Mouse (Mus musculus) urinary bladder, postnatal 25 days (tissue): ENCODE measurements around the gene Cfhr2.
"Not testable (repeated sequence)": the region's sequence is repeated elsewhere in the genome, so short reads cannot be mapped to it uniquely, and the experiment has no call there.

ENCODE experiments used
- DNase-seq: peaks from one replicate; pipeline ENCODE4 v3.0.0; 2022; ENCODE audit warnings: low spot score

Cfhr2 gene

DNA sequence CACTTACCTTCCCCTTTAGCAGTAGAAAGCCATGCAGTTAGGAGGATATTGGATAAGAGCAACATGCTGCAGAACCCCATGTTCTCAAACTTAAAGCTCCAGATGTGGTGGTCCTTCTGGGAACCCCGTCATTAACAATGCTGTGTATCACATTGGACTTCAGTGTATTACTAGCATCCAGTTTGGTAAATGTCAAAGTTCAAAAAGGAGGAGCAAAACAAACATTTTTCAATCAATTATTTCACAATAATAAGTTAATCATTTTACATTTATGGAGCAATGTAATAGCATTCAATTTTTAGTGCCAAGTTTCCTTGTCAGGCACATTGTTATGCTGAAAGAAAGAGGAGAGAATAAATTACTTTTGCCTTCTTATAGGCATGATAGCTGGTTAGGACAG, at the start of gene Cfhr2:
TSS of gene Cfhr2 (minus strand) at position 155 of the 400 bp plus-strand sequence.
- no peak for DNase-seq

DNA sequence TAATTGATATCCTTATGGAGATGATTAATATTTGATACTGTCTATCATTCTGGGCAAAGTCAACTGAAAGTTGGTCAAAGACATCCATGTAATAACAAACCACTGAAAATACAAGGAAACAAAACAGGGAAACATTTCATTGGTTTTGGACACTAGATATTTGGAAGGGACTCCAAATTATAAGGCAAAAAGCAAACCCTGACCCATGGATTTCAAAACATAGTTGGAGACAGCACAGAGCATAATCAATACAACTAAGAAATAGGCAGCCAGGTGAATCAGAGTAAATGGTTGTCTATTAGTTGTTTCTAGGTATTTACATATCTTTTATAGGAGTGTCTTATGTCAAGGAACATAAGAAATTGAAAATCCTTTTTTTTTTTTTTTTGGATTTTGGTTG, 5.2 kb upstream of the Cfhr2 start:
- DNase-seq = no peak

DNA sequence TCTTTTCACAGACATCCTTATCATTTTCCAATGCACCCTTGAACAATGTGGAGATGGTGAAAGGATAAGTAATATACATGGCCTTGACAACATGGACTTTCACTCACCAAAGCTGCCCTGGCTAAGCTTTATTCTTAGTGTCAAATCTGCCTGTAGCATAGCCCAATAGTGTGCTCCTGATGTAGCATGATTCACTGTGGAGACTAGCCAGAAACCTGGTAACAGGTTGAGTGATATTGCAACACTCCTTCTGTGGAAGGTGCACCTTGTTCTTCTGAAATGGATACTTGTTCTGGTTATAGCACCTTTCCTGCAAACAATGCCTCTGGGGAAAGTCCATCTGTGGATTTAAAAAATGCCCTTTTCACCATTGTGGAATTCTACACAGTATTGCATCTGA, 1.7 kb upstream of the Cfhr2 start:
- no peak for DNase-seq

DNA sequence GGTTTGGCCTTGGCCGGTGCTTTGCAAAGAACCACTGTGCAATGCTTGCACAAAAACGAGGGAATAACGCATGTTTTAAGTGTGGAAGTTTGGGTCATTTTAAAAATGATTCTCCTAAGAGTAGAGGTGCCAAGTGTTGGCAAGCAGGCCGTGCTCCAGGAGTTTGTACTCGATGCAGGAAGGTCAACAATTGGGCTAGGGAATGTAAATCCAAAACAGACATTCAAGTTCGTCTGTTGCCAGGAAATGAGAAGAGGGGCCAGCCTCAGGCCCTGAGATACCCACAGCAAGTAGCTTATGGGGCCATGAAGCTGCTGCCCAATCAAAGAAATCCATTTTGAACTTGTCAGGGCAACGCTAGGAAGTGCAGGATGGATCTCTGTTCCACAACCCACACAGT, 18.8 kb downstream of the Cfhr2 start:
- DNase-seq = no peak

DNA sequence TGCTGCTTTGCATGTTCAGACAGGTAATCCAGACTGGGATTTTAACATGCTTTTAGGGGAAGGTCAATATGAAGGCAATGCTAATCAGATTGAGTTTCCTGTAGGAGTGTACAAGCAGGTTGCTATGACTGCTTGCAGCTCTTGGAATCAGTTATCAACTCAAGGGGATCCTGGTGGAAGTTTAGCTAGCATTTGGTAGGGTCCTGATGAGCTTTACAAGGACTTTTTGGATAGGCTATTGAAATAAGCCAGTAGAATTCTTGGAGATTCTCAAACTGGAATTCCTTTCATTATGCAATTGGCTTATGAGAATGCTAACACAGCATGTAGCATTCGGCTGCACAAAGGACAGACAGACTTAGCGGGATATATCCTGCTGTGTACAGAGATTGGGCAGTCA, 19.2 kb downstream of the Cfhr2 start:
- no peak for DNase-seq

DNA sequence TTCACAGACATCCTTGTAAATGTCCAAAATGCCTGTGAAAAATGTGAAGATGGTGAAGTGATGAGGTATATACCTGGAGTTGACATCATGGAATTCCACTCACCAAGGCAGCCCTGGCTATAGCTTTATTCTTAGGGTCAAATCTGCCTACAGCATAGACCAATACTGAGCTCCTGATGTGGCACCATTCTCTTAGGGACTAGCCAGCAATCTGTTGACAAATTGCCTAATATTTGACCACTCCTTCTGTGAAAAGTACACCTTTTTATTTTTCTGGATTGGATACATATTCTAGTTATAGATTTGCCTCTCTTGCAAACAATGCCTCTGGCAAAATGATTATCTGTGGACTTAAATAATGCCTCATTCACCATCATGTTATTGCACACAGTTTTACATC, 49.9 kb downstream of the Cfhr2 start:
- no peak for DNase-seq

DNA sequence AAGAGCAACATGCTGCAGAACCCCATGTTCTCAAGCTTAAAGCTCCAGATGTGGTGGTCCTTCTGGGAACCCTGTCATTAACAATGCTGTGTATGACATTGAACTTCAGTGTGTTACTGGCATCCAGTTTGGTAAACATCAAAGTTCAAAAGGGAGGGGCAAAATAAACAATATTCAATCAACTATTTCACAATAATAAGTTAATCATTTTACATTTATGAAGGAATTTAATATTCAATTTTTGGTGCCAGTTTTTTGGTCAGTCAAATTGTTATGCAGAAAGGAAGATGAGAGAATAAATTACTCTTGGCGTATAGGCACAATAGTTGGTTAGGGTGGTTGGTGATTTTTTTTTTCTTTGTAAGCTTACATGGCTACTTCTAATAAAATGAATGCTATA, 77.4 kb downstream of the Cfhr2 start, which contains the start of gene Gm4788:
TSS of gene Gm4788 (minus strand) at position 101 of the 400 bp plus-strand sequence.
- no peak for DNase-seq

DNA sequence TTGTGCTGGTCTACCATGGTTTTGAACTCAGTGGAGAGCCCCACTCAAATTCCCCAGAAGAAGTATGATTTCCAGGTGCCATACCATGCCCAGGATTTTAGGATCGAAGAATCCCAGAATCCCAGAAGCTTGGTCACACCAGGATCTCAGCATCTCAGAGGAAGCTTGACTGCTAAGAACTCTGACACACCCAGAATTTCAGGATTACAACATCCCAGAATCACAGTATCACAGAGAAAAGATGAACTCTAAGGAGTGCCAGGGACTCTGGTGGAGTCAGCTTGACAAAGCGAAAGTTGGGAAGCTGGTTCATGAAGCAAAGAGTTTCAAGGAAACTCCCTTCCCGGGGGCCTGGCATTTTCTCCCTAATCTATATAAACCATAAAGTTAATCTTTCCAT, 88.6 kb downstream of the Cfhr2 start:
- DNase-seq = not testable (repeated sequence)
